Mouse (Mus musculus): Measurements from ENCODE around the gene Mboat1. TPM values are rescaled to one million over a fixed set of nuclear protein-coding genes. Genes with fewer than 3 reads are reported as not detected.

Mboat1 gene
- polyA plus RNA-seq (2015; fragmentation: Nextera tagmentation; extraction: Ambion mirVana): 10.6 and 12.9 TPM in 2 replicates

DNA sequence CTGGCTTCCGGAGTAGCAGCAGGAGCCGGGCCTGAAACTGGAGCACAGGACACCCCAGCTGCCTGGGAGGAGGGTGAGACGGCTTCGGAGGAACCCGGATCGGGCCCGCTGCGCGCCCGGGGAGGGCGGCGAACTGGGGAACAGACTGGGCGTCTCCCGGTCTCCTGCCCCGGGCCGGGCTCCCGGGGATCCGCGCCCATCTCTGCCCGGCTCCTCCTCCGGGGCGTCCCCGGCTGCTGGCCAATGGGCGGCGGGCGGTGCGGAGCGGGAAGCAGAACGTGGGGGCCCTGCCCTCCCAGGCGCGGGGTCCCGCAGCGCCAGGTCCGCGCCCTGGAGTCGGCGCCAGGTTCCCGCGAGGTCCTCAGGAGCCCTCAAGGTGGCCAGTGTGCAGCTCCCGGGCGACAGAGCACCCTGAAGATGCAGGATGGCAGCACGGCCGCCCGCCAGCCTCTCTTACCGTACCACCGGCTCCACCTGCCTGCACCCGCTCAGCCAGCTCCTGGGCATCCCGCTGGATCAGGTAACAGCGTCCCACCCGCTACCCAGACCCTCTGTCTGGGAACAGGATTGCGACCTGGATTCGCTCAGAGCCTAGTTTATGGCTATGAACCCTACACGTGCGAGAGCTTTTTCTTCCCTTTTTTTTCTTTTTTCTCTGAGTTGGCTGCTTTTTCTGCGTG is at the start of gene Mboat1:
Gene Mboat1, plus strand, starts transcription at position 247 of the 680 bp plus-strand sequence.
- peak; percentile 70 for DNase-seq (ENCODE audit: low spot score)

DNA sequence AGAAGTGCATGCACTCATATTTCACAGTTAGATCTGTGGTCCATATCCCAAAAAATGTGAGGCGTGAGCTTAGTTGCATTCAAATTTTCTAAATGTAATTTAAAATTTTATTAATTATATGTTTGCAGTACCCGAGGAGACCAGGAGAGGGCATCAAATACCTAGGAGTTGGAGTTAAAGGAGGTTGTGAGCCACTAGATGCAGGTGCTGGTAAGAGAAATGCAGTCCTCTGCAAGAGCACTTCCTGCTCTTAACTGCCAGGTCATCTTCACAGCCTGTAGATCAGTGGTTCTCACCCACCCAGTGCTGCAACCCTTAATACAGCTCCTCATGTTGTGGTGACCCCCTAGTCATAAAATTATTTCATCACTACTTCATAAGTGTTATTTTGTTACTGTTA is 43.2 kb upstream of the Mboat1 start:
- peak; percentile 38 for DNase-seq (ENCODE audit: low spot score)

DNA sequence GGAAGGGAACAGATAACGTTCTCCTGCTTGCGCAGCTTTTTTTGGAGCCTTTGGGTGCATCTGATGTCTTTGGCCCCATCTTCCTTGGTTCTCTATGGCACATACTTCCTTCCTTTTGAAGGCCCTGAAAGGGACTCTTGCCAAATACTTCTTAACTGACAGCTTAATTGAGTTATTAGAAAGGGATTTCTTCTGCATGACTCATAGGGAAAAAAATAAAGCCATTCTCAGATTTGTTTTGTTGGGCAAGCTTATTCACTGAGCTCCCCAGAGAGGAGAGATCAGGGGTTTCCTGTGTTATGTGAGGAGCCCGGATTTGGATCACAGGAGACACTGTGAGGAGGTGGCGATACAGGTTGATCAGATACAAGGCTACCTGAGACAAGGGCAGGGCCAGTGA is 40.4 kb upstream of the Mboat1 start:
- DNase-seq (ENCODE audit: low spot score): no peak

DNA sequence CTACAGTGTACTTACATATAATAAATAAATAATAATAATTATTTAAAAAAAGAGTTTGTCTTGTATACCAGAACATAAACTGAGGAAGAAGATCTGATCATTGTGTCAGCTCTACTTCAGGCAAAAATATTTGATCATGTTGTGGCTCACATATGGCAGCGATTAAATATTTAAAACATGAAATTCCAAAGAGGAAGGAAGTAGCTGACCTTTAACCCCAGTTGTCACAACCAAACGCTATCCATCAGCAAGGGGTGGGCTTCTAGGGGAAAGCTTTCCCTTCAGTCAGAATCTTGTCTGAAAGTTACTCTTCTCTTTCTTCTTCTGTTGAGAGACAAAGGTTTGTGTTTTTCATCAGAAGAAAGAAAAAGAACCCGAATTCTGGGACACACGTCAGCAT is 39.8 kb upstream of the Mboat1 start:
- no peak for DNase-seq (ENCODE audit: low spot score)

DNA sequence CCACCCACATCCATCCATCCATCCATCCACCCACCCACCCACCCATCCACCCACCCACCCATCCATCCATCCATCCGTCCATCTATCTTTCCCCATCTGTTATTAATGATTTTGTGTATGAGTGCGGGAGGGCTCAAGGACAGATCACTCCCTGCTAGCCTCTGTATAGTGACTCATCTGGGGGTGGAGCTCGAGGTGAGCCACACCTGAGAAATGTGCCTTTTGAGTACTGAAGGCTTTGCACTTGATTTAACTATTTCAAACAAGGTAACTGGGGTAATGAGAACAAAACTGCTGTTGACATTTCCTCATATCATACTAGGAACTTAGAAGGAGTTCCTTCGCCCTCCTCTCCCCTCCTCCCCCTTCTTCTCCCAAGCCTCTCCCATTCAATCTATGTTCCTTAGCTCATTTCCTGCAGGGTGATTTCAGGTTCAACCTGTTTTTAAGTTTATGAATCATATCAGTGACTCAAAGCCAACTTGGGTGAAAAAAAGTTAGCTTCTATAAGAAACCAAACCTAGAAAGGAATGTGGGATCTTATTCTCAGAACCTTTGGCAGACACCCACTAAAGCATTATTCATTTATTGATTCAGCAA is 27.2 kb upstream of the Mboat1 start:
- DNase-seq (ENCODE audit: low spot score): no peak

DNA sequence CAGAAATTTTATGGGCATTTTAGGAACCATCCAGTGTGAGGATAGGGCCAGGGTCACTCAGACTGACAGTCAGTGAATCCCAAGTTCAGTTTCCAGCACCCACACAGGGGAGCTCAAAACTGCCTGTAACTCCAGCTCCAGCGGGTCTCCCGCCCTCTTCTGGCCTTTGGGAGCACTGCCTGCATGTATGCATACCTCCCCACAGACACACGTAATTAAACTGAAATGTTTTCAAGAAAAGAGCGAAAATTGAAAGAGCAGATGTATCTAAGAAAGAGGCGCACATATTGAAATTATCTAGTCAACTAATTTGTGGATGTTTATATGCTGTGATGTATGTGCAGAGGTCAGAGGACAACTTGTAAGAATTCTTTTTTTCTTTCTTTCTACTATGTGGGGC is 20.5 kb upstream of the Mboat1 start:
- no peak for DNase-seq (ENCODE audit: low spot score)

DNA sequence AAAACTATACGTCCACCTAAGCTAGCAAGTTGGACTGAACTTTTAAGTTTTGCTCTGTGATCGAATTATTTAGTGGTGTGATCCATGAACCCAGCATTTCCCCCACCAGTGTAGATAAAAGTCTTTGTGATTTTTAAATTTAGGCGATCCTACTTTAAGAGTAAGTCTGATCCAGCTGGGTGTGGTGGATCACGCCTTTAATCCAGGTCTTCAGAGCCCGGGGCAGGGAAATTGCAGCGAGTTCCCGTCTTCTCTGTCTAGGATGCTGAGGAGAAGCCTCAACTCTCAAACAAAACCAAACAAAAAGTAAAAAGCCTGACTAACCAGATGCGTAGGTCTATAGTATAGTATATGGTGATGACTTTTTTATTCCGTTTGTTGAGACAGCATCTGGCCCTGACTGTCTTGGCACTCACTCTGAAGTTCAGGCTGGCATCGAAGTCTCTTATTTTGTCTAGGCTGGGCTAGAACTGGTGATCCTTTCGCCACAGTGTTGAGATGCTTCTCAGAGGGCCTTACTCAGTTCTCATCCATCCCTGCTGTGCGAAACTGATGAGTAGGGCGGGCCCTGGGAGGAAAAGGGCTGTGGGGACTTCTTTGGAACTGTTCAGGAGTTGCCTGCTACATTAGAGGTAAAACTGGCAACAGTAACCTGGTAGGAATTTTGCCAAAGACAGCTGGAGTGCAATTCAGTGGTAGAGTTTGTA is 787 bp downstream of the Mboat1 start:
- DNase-seq (ENCODE audit: low spot score): no peak

DNA sequence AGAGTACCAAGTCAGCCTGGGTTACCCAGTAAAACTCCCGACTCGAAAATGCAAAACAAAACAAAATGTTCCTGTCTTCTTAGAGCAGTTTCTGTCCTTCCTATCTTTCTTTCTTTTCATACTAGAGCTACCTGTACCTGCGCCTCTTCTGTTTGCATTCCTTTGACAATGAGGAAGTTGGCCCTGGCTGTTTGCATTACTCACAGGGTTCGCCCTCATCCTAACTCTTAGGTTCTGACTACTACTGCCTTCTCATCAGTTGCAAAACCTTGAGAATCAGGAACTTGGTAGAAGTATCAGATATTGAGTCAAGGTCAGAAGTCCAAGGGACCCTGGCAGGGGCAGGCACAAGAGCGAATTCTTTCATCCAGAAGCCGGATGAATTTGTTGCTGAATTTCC is 1.7 kb downstream of the Mboat1 start:
- DNase-seq (ENCODE audit: low spot score): no peak

DNA sequence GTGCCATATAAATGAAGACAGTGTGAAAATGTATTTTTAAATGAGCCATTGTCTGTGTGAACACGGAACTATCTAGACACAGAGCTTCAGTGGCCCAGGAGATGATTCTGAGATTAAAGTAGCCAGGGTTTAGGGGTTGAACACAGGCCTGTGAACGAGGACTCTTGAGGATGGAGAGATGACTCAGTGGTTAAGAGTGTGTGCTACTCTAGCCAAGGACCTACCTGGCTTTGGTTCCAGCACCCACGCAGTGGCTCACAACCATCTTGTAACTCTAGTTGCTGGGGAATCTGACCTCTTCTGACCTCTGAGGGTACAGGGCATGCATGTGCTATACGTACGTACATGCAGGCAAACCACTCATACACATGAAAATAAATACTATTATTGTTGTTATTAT is 3.9 kb downstream of the Mboat1 start:
- no peak for DNase-seq (ENCODE audit: low spot score)

DNA sequence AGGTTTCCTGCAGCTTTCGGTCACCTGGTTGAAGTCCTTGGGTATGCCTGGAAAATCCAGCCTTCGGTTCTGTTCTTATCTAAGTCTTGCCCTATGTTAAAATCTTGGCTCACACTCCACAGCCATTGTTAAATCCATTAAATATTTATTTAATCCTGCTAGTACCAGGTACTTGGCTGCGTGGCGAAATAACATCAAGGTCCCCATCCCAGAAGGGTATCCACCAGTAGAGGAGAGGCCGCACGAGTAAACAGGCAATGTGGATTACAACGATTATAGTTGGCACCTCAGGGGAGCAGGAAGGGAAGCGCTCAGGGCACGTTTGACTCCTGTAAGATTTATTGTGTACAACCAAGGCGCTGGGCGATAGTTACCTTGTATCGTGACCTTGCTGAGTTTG is 4.4 kb downstream of the Mboat1 start:
- no peak for DNase-seq (ENCODE audit: low spot score)

DNA sequence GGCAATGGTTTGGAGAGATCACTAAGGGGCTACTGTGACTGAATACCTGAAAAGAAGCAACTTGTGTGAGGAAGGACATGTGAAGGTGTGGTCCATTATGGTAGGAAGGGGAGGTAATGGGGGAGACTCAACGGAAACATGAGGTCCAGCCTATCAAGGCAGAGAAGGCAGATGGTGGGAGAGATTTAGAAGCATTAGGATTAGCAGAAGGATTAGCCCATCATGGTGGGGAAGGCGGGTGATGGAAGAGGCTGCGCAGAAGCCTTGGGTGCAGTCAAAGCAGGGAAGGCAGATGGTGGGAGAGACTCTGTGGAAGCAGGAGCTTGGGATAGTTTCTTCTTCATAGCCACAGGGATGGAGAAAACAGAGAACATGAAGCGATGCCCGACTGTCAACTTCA is 5.7 kb downstream of the Mboat1 start:
- DNase-seq (ENCODE audit: low spot score): no peak

DNA sequence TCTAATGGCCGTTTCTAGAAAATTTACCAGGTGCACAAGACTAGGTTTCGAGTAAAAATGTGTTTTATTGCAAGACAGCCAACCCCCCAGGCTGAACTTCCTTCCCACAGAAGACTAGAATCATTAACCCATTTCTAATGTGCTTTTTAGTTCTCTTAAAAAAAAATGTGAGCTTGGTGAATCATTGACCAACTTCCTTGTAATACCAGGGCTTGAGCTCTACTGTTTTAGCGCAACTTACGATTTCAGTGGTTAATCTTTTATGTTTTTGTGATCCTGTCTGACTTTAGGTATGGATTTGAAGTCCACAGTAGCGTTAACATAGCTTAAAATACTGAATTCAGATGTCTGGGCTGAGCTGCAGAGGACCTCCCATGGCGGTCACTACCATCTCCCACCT is 10.2 kb downstream of the Mboat1 start:
- DNase-seq (ENCODE audit: low spot score): no peak

DNA sequence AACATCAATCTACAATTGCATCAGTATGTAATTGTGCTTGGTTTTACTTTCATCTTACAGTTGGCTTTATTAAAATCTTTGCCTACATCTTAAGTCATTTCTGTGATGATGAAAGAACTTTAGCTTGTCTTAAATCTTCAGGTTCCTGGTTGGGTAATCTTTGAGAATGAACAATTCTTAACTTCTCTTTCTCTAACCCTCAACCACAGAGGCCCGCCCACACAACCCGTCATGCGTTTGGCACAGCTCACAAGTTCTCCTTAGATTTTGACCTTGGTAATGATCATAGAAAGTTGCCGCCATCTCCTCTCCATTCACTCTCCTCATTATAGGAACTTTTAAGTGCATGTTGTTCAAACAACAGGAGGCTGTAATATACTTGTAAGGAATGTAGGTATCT is 18.0 kb downstream of the Mboat1 start:
- DNase-seq (ENCODE audit: low spot score): no peak

DNA sequence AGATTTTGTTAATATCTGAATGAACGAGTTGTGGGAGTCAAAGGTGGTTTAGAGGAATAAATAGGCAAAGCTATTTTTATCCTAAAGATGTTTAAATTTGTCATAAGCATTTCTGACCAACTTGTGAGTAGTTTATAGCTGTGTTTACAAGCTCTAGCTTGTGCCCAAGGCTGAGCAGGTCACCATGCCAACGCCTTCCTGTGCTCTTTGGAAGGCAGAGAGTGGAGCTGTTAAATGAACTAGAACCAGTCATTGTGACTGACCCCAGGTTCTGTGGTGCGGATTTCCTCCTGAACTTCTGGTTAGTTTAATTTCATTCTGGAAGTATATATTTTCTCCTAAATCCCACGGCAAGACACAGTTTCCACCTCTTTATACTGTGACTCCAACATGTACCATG is 23.3 kb downstream of the Mboat1 start:
- no peak for DNase-seq (ENCODE audit: low spot score)

DNA sequence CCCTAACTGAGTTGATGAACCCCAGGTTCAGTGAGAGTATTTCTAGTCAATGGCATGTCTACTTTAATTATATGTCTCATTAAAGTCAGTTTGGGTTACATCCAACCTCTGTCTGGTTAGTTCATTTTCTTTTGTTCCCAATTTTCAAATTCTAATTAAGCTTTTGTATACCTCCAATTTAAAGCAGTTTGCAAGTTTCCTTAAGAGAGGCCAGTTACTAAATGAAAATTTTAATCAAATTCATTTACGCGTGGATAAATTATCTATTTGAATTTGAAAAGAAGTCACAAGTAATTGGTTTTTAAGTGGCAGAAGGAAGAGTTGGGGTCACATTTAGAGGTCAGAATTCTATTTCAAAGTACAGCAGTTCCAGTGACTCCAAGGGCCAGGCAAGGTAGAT is 27.2 kb downstream of the Mboat1 start:
- DNase-seq (ENCODE audit: low spot score): no peak

DNA sequence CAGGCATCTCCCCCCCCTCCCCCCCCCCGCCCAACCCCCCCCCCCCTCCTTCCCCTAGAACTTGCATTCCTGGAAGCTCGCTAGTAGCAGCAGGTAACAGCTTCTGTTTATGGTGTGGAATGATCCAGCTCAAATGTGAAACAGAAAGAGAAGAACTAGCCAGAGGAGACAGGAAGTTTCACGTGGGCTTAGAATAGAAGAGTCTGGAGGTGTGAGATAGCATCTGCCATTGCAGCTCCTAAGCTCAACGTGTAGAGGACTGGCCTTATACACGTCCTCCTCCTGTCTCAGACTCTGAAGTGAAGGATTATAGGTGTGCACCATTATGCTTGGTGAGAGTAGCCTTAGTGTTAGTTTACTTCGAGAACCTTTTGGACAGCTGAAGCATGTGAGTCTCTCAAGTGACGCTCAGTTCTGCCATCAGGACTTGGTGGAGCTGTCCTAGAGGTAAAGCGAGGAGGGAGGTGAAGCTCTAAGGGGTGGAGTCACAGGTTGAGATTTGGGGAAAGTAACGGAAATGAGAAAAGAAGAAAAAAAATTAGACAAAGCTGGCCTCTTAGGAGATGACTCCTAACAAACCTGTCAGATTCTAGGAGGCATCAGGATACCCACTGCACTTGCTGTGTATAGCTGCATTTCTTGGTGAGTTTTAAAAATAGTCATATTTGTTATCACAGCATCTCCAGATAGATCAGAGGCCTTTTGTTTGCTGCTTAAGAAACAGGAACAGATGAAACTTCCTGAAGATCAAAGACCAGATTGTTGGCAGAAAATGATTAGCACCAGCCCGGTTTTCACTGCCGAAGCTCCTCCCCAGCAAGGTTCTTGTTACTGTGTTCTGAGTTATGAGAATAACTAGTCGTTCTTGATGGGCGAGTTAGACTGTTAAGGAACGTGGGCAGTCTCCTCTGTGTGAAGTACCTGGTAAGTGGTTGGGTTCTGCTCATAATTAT is 30.1 kb downstream of the Mboat1 start:
- DNase-seq (ENCODE audit: low spot score): peak; percentile 42

DNA sequence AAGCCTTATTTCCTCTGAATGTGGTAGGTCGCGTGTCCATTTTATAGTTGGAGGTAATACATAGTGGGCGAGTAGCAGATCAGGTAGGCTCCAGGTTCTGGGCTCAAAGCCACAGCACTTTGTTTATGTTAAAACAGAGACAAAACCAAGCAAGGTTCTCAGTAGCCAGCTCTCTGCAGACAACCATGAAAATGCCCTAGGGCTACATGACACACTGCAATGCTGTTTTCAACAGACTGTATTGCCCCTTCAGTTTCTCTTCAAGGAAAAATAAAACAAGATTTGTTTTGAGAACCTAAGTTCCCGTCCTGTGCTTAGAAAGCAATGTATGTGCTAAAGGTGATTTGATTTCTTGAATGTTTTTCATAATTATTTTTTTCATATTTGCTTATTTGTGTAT is 31.2 kb downstream of the Mboat1 start:
- DNase-seq (ENCODE audit: low spot score): no peak

DNA sequence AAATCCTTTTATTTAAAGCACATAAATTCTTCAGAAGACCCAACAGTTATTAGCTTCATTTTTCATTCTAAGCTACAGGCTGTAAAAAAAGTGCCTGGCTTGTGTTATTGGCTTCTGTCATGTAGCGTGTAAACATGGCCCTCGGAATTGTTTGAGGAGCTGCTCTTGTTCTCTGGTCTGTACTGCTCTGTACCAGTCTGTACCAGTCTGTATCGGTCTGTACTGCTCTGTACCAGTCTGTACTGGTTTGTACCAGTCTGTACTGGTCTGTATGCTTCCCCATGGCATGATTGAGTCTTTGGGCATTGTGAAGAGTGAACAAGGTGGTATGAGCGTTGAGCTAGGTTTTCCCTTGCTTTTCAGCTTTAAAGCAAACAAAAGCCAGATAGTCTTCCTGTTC is 32.5 kb downstream of the Mboat1 start:
- DNase-seq (ENCODE audit: low spot score): no peak

DNA sequence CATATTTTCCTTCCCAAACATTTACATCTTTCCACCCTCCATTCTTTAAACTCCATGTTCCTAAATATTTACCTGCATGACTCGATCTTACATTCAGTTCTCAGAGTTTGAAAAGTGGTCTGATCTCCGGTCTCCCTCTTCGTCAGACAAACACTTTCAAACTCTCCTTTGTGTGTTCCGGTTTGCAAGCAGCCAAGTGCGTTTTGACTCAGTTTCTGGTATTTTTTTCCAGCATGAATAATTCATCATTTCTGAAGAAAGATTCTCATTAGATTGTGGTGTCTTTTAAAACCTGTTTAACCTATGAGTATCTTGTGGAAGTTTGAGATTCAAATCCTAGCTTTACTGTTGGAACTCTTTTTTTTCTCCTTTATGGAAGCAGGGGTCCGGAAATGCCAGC is 33.8 kb downstream of the Mboat1 start:
- DNase-seq (ENCODE audit: low spot score): no peak

DNA sequence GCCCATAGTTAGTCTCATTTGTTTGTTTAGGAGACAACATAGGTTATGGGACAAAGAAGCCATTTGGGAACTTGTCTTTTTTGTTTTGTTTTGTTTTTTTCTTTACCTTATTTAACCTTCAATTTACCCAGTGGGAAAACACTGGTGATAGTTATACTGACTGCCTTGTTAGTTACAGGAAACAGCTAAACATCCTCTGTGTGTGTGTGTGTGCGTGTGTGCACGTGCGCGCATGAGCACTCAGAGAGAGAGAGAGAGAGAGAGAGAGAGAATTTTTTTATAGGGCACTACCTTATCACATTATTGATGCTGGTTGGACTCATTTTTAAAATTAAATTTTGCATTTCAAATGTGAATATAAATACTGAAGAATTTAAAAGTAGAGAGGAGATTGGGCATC is 38.3 kb downstream of the Mboat1 start:
- no peak for DNase-seq (ENCODE audit: low spot score)

DNA sequence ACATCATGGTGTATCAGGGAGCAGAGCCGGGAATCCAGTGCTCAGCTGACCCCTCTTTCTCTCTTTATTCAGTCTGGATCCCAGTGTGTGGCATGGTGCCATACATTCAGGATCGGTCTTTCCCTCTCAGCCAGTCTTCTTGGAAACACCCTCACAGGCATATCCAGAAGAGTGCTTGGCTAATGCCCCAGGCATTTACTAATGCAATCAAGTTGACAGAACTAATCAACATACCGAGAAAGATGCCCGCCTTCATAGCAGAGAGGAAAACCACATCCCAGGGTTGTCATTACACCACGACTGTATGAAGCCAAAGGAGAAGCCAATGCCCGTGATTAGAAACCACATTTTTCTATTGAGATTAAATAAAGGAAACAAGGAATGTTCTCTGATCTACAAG is 41.1 kb downstream of the Mboat1 start:
- no peak for DNase-seq (ENCODE audit: low spot score)

DNA sequence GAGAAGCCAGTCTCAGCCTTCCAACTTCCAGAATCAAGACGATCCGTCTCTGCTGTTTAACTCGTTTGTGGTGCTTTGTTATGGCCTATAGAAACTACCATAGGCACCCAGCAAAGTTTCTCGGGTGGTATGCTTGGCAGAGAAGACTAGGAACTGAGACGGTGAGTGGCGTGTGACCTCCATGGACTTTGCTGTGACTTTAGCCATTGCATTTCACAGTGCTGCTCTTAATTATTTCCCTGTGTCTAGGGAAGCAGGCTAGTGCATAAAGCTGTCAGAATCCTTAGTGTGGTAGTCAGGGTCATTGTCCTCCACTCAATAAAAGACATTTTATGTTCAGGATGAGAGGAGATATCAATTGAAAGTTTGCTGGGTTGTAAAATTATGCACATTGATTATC is 49.3 kb downstream of the Mboat1 start:
- no peak for DNase-seq (ENCODE audit: low spot score)

Data from thymus, postnatal 0 days (tissue).